Mouse (Mus musculus) heart, embryonic 16.5 days (tissue): ENCODE measurements around the gene Tppp2. TPM values are rescaled to one million over a fixed set of nuclear protein-coding genes. Genes with fewer than 3 reads are reported as not detected.
A peak's percentile ranks its signal among the peaks of the same experiment; 100 is the strongest.

Experiments
- ATAC-seq: fragments of 200-750 bp; cut with Nextera tagmentation; replicated peaks from 2 replicates; pipeline ENCODE4 v1.8.0; 2017; ENCODE audit warnings: moderate number of reproducible peaks; ENCODE audit not compliant: insufficient read depth, low FRiP score; ENCODE audit errors: extremely low read depth
- H3K27ac ChIP-seq: fragments of 300-500 bp; sonication (generic); 2 replicates; pipeline ENCODE4 v1.5.1; 2014; ENCODE audit warnings: mild to moderate bottlenecking, low read length, control low read depth, moderate library complexity
- H3K27me3 ChIP-seq: fragments of 300-500 bp; sonication (generic); 2 replicates; pipeline ENCODE4 v1.6.1; 2014; ENCODE audit warnings: low read length, mixed read lengths; ENCODE audit not compliant: control insufficient read depth, insufficient read depth
- H3K36me3 ChIP-seq: fragments of 300-500 bp; sonication (generic); 2 replicates; pipeline ENCODE4 v1.6.1; 2014; ENCODE audit not compliant: control insufficient read depth, insufficient read depth
- H3K4me1 ChIP-seq: fragments of 300-500 bp; sonication (generic); 2 replicates; pipeline ENCODE4 v1.6.1; 2014; ENCODE audit warnings: low read length, mixed read lengths; ENCODE audit not compliant: control insufficient read depth, insufficient read depth
- H3K4me2 ChIP-seq: fragments of 300-500 bp; sonication (generic); 2 replicates; pipeline ENCODE4 v1.6.1; 2014; ENCODE audit warnings: low read depth, mild to moderate bottlenecking, control low read depth, low read length
- H3K4me3 ChIP-seq: fragments of 300-500 bp; sonication (generic); 2 replicates; pipeline ENCODE4 v1.5.1; 2014; ENCODE audit warnings: mild to moderate bottlenecking, control low read depth, low read length
- H3K9ac ChIP-seq: fragments of 300-500 bp; sonication (generic); 2 replicates; pipeline ENCODE4 v1.6.1; 2014; ENCODE audit warnings: low read length, control low read depth
- H3K9me3 ChIP-seq: fragments of 300-500 bp; sonication (generic); replicated peaks from 2 replicates; pipeline ENCODE4 v1.6.1; 2016; ENCODE audit warnings: low read length; ENCODE audit not compliant: control insufficient read depth
- WGBS: fragments of 180-500 bp; shearing (Covaris S2); extraction: QIAGEN DNeasy Blood & Tissue Kit; methylation state at CpG from one replicate; pipeline ENCODE4 v1.1.7; 2014; 5-methylcytosine and 5-hydroxymethylcytosine counted together
- polyA plus RNA-seq: library from polyadenylated mRNA; unstranded; fragments of >200 nt; fragmentation: Nextera tagmentation; extraction: Ambion mirVana; gene quantifications from 2 replicates; pipeline ENCODE4 v1.2.1, GENCODE M21; 2015

Gene Tppp2
- polyA plus RNA-seq, 1 experiment from 2014 or later = not detected

DNA sequence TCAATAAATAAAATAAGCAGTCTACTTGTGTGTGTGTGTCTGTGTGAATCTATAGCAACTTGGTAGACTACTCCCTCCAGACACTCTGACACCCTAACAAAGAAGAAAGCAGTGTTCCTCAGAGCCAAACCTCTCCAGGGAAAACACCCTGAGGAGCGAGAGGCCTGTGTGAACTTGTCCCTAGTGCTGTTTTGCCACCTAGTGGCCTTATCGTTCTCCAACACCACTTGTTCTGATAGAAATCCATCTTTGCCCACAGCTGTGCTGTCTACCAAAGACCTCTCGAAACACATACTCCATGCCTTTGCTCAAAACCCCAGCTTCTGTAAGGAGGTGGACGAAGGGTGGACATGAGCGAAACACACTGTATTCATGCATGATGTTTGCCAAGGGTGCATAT is 12.6 kb downstream of the Tppp2 start:
- Histone ChIP-seq H3K9ac (no peak overlapping the region), H3K27ac (peak overlapping the region; percentile 25; the same call in 1 of the 2 replicates), H3K4me3 (no peak overlapping the region), H3K36me3 (no peaks in the 10 kb centered on the region), H3K4me1 (peaks cover 5% of the 10 kb centered on the region), H3K27me3 (no peaks in the 10 kb centered on the region), H3K4me2 (no peak overlapping the region), H3K9me3 (no peaks in the 10 kb centered on the region)
- peak; percentile 88 for ATAC-seq
- WGBS = 28% methylated on average over 5 of the region's 5 CpGs

DNA sequence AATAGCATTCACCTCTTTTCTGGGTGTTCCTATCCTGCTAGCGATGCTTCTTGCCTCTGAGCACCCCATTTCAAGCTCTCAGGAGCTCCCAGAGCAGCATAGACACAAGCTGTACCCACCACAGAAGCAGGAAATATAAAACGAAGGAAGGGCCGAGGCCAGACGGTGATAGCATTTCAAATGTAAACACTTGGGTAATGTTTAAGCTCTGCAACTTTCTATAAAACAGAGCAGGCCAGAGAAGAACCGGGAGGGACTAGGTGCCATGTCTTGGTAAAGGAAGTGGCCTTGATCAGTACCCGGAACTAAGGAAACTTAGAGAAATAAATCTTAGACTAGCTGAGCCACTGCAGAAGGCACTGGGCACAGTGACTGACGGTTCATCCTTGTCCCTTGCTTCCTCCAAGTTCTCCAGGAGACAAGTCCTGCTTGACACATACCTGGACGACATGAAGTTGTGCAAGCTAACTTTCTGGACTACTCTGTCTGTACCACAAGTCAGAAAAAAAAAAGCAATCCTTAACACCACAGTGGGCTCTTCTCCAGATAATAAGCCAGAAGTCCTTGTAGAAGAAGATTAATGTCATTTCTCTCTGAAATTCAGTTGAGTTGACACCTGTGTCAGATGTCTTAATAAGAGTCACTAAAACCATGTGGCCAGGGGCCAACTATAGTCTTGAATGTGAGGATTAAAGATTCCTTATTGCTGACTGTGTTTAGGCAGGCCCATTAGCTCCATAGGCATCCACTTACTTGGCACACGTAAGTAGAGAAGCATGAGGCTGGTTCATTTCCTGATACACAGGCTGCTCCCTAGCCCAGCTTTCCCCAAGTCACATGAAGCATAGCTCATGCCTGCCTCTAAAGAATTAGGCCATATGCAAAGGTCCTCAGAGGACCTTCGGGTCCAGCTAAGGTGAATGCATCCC is 14.1 kb downstream of the Tppp2 start:
- Histone ChIP-seq H3K4me1 (peaks cover 5% of the 10 kb centered on the region), H3K4me2 (no peak overlapping the region), H3K9me3 (no peaks in the 10 kb centered on the region), H3K4me3 (no peak overlapping the region), H3K27ac (no peak overlapping the region), H3K36me3 (no peaks in the 10 kb centered on the region), H3K27me3 (no peaks in the 10 kb centered on the region), H3K9ac (no peak overlapping the region)
- no peak for ATAC-seq
- 59% methylated on average over 10 of the region's 10 CpGs for WGBS

DNA sequence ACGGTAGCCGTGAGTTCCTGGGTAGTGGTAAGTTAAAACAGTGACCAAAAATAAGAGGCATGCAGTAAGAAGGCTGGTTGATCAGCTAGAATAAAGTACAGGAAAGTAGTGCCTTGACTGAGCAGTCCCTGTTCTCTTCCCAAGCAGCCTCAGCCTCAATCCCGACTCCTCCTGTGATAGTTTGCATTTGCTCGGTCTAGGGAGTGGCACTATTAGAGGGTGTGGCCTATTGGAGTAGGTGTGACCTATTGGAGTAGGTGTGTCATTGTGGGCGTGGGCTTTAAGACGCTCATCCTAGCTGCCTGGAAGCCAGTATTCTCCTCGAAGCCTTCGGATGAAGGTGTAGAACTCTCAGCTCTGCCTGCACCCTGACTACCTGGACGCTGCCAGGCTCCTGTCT is 20.8 kb downstream of the Tppp2 start:
- no peak overlapping the region for H3K9ac ChIP-seq
- no peaks in the 10 kb centered on the region for H3K36me3 ChIP-seq
- H3K27me3 ChIP-seq = no peaks in the 10 kb centered on the region
- no peak overlapping the region for H3K4me2 ChIP-seq
- H3K9me3 ChIP-seq = 0 out of 2 replicates have a peak, but pooled peaks cover 3% of the 10 kb centered on the region
- ATAC-seq = no peak
- peaks cover 4% of the 10 kb centered on the region; the same call in 1 of the 2 replicates for H3K4me1 ChIP-seq
- WGBS = 86% methylated on average over 9 of the region's 9 CpGs
- no peak overlapping the region for H3K4me3 ChIP-seq
- H3K27ac ChIP-seq = no peak overlapping the region

DNA sequence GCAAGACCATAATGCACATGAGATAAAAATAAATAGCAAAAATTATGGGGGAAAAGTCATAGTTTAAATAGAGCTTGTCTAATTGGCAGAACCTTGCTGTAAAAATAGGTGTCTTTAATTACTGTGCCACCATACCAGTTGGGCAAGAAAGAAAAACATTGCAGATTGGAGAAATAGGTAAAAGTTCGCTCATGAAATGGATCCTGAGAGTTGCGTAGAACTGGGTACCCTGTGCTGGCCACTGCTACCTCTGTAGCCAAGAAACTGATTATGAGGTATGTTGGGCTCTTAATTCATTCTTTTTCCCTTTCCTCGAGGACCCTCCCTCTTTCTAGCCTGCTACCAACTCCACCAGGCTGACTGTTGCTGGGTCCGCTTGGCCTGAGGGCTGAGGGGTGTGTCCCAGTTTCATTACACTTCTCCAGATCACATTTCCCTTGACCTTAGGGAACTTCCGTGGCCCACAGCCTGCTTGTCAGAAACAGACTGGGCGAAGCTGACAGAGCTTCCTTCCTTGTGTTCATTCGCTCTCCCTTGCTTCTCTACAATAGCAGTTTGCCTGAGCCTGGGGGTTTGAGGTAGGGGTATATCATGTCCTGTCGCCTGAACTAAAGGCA is 22.8 kb downstream of the Tppp2 start:
- no peak overlapping the region for H3K9ac ChIP-seq
- no peak overlapping the region for H3K27ac ChIP-seq
- peaks cover 4% of the 10 kb centered on the region; the same call in 1 of the 2 replicates for H3K4me1 ChIP-seq
- no peaks in the 10 kb centered on the region for H3K27me3 ChIP-seq
- no peaks in the 10 kb centered on the region for H3K36me3 ChIP-seq
- WGBS = 48% methylated on average over 8 of the region's 8 CpGs
- no peak overlapping the region for H3K4me2 ChIP-seq
- no peak overlapping the region for H3K4me3 ChIP-seq
- 0 out of 2 replicates have a peak, but pooled peaks cover 3% of the 10 kb centered on the region for H3K9me3 ChIP-seq
- no peak for ATAC-seq

GRCm38 (mm10) chr14:51941577-51941976 is 23.4 kb downstream of the Tppp2 start:
- H3K9me3 ChIP-seq = 0 out of 2 replicates have a peak, but pooled peaks cover 3% of the 10 kb centered on the region
- H3K27me3 ChIP-seq = no peaks in the 10 kb centered on the region
- WGBS = 69% methylated on average over 9 of the region's 9 CpGs
- H3K36me3 ChIP-seq = no peaks in the 10 kb centered on the region
- H3K4me3 ChIP-seq = no peak overlapping the region
- H3K9ac ChIP-seq = no peak overlapping the region
- H3K4me2 ChIP-seq = no peak overlapping the region
- no peak for ATAC-seq
- H3K27ac ChIP-seq = no peak overlapping the region
- H3K4me1 ChIP-seq = peaks cover 4% of the 10 kb centered on the region; the same call in 1 of the 2 replicates

DNA sequence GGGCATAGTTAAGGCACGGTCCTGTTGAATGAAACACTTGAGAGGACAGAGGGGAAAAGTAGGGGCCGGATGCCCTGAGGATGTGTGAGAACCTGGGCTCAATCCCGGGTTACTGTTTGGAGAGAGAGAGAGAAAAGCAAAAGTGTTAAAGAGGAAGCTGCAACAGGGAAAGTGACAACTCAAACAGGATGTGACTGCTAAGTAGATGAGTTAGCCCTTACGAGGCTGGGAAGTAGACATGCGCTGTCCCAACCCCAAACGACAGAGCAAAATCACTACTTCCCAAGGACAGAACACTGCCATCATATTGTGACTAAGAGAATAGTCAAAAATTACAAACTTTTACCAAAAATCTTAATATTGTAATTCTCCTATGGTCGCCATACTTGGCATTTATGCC is 24.0 kb downstream of the Tppp2 start:
- H3K36me3 ChIP-seq = no peaks in the 10 kb centered on the region
- H3K4me2 ChIP-seq = no peak overlapping the region
- no peak overlapping the region for H3K27ac ChIP-seq
- no peak overlapping the region for H3K4me3 ChIP-seq
- no peak for ATAC-seq
- H3K4me1 ChIP-seq = peaks cover 4% of the 10 kb centered on the region; the same call in 1 of the 2 replicates
- no peak overlapping the region for H3K9ac ChIP-seq
- WGBS = 49% methylated on average over 7 of the region's 7 CpGs
- H3K27me3 ChIP-seq = no peaks in the 10 kb centered on the region
- 0 out of 2 replicates have a peak, but pooled peaks cover 3% of the 10 kb centered on the region for H3K9me3 ChIP-seq

- no peaks in the 10 kb centered on the region for H3K36me3 ChIP-seq
- H3K9me3 ChIP-seq = 0 out of 2 replicates have a peak, but pooled peaks cover 3% of the 10 kb centered on the region
- H3K4me1 ChIP-seq = peaks cover 4% of the 10 kb centered on the region; the same call in 1 of the 2 replicates
- H3K4me3 ChIP-seq = no peak overlapping the region
- no peak overlapping the region for H3K9ac ChIP-seq
- ATAC-seq = no peak
- no peak overlapping the region for H3K27ac ChIP-seq
- WGBS = 65% methylated on average over 6 of the region's 6 CpGs
- H3K27me3 ChIP-seq = no peaks in the 10 kb centered on the region
- no peak overlapping the region for H3K4me2 ChIP-seq
Observed at GRCm38 (mm10) chr14:51943336-51943735, 25.1 kb downstream of the Tppp2 start.

DNA sequence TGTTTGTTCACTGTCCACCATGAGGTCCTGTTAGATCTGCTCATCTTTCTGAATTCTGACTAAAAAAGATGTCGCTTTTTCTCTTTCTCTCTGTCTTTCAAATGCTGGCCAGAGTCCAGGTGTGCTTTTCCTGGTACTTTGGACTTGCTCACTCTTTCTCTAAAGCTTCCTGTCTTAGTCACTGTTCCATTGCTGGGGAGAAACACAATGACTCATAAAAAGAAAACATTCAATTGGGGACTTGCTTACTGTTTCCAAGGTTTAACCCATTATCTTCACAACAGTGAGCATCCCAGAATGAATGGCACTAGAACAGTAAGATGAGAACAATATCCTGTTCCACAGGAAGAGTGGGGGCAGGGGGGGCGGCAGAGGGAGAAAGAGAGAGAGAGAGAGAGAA is 42.1 kb downstream of the Tppp2 start:
- ATAC-seq = no peak
- H3K27ac ChIP-seq = no peak overlapping the region
- H3K4me3 ChIP-seq = no peak overlapping the region
- no peak overlapping the region for H3K4me2 ChIP-seq
- WGBS = 78% methylated on average over 2 of the region's 2 CpGs
- peaks cover 7% of the 10 kb centered on the region; the same call in 1 of the 2 replicates for H3K9me3 ChIP-seq
- H3K9ac ChIP-seq = no peak overlapping the region
- H3K4me1 ChIP-seq = 0 out of 2 replicates have a peak, but pooled peaks cover 2% of the 10 kb centered on the region
- no peaks in the 10 kb centered on the region for H3K27me3 ChIP-seq
- H3K36me3 ChIP-seq = no peaks in the 10 kb centered on the region

DNA sequence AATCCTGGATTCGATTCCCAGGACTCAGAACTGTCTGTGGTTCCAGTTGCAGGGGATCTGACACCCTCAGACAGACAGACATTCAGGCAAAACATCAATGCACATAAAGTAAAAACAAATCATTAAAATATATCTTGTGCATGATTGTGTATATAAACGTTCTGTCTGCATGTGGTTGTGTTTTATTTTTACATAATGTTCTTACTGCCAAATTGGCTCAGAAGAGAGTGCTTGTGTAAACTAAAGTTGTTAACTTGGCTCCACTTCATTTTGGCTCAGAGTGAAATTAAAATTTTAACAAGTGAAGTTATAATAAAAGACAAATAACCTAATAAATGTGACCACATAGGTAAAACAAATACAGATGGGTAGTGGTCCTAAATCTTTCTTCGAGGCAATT is 49.2 kb downstream of the Tppp2 start:
- Histone ChIP-seq H3K9ac (no peak overlapping the region), H3K27ac (no peak overlapping the region), H3K9me3 (no peaks in the 10 kb centered on the region), H3K27me3 (no peaks in the 10 kb centered on the region), H3K36me3 (no peaks in the 10 kb centered on the region), H3K4me3 (no peak overlapping the region), H3K4me1 (no peaks in the 10 kb centered on the region), H3K4me2 (no peak overlapping the region)
- no peak for ATAC-seq
- 68% methylated on average over 3 of the region's 3 CpGs for WGBS
